ENCODE assay signal across 9 mouse cellular contexts in genomic region chr9:118479508-118480291, GRCm38 (mm10). TPM values are rescaled to one million over a fixed set of nuclear protein-coding genes. Genes with fewer than 3 reads are reported as not detected.
DNase-seq lines count a peak whose midpoint lies in the region; ATAC-seq and TF ChIP-seq lines count a peak whose summit lies in the region.
"Had no signal": no experiment of that assay in that cellular context is flagged by ENCODE, and none has a peak within 500 bp of the region (broad histone marks: within the 10 kb centered on the region; RNA-seq: fewer than 3 reads in every experiment).

No protein-coding gene starts in this region.

- H3K4me3 ChIP-seq in kidney, postnatal 0 days (replicated peaks; ENCODE audit: low read depth, low read length), result peak overlapping the region; percentile 40; the same call in 1 of the 2 replicates
- H3K4me3 ChIP-seq in forebrain, embryonic 11.5 days (ENCODE audit: low read depth, low read length), result peak overlapping the region; percentile 42
- peak overlapping the region; percentile 47 for H3K4me3 ChIP-seq in limb, embryonic 10.5 days
- 0 out of 2 replicates have a peak overlapping the region, but pooled peaks have one; percentile 36 for H3K4me3 ChIP-seq in neural tube, embryonic 13.5 days

- WGBS in kidney, postnatal 0 days, result 7% methylated on average over 23 of the region's 23 CpGs
- WGBS in forebrain, embryonic 11.5 days, result 3% methylated on average over 23 of the region's 23 CpGs
- 2% methylated on average over 23 of the region's 23 CpGs for WGBS in limb, embryonic 10.5 days
- WGBS in neural tube, embryonic 13.5 days, result 2% methylated on average over 23 of the region's 23 CpGs

- no peaks in the 10 kb centered on the region for H3K36me3 ChIP-seq in kidney, postnatal 0 days (ENCODE audit: insufficient read depth, low read length)
- H3K36me3 ChIP-seq in forebrain, embryonic 11.5 days (ENCODE audit: control insufficient read depth, insufficient read depth, low read length), result no peaks in the 10 kb centered on the region
- H3K36me3 ChIP-seq in limb, embryonic 10.5 days, result no peaks in the 10 kb centered on the region
- H3K36me3 ChIP-seq in neural tube, embryonic 13.5 days, result no peaks in the 10 kb centered on the region

- ATAC-seq in kidney, postnatal 0 days (replicated peaks; ENCODE audit: low FRiP score, low read depth), result no peak
- ATAC-seq in forebrain, embryonic 11.5 days (replicated peaks; ENCODE audit: low FRiP score), result no peak
- no peak for ATAC-seq in neural tube, embryonic 13.5 days (ENCODE audit: low read depth)

- peaks cover 3% of the 10 kb centered on the region; the same call in 1 of the 2 replicates for H3K4me1 ChIP-seq in kidney, postnatal 0 days (replicated peaks; ENCODE audit: insufficient read depth, low read length)
- peaks cover 18% of the 10 kb centered on the region; the same call in 1 of the 2 replicates for H3K4me1 ChIP-seq in forebrain, embryonic 11.5 days (replicated peaks; ENCODE audit: control insufficient read depth, insufficient read depth, low read length)
- H3K4me1 ChIP-seq in limb, embryonic 10.5 days, result peaks cover 34% of the 10 kb centered on the region
- peaks cover 32% of the 10 kb centered on the region for H3K4me1 ChIP-seq in neural tube, embryonic 13.5 days (replicated peaks)

- H3K27ac ChIP-seq in kidney, postnatal 0 days, result no peak overlapping the region
- H3K27ac ChIP-seq in forebrain, embryonic 11.5 days (ENCODE audit: low read depth, low read length), result no peak overlapping the region
- no peak overlapping the region for H3K27ac ChIP-seq in limb, embryonic 10.5 days
- no peak overlapping the region for H3K27ac ChIP-seq in neural tube, embryonic 13.5 days (replicated peaks)

- DNase-seq in kidney, postnatal 0 days (ENCODE audit: low spot score), result no peak
- DNase-seq in kidney, adult 9 months, result no peak
- DNase-seq in forebrain, embryonic 11.5 days (ENCODE audit: low spot score), result peak; percentile 47
- DNase-seq in limb, embryonic 10.5 days (ENCODE audit: low spot score), result peak; percentile 51
- DNase-seq in cerebellum, adult 9-10 months, result no peak
- no peak for DNase-seq in left cerebral cortex, adult 9 months (ENCODE audit: low spot score in 2 of 2)
- no peak for DNase-seq in cerebellum, adult 18-20 months
- DNase-seq: gastrocnemius, postnatal 25 days had no signal

- H3K9me3 ChIP-seq in kidney, postnatal 0 days (replicated peaks; ENCODE audit: low read length), result no peaks in the 10 kb centered on the region
- no peaks in the 10 kb centered on the region for H3K9me3 ChIP-seq in forebrain, embryonic 11.5 days (ENCODE audit: control insufficient read depth, low read length)
- H3K9me3 ChIP-seq in limb, embryonic 10.5 days (replicated peaks), result no peaks in the 10 kb centered on the region
- no peaks in the 10 kb centered on the region for H3K9me3 ChIP-seq in neural tube, embryonic 13.5 days

- H3K9ac ChIP-seq in kidney, postnatal 0 days (ENCODE audit: low read depth, low read length), result no peak overlapping the region
- H3K9ac ChIP-seq in forebrain, embryonic 11.5 days (ENCODE audit: low read length), result peak overlapping the region; percentile 56
- no peak overlapping the region for H3K9ac ChIP-seq in neural tube, embryonic 13.5 days

- TF ChIP-seq CTCF in kidney, postnatal 0 days (IDR thresholded peaks at IDR 0.05; ENCODE audit: low read depth), result no peak

- peaks cover 90% of the 10 kb centered on the region for H3K27me3 ChIP-seq in kidney, postnatal 0 days (ENCODE audit: insufficient read depth, low read length)
- peaks cover 80% of the 10 kb centered on the region for H3K27me3 ChIP-seq in forebrain, embryonic 11.5 days (ENCODE audit: control insufficient read depth, insufficient read depth, low read length)
- peaks cover 100% of the 10 kb centered on the region for H3K27me3 ChIP-seq in limb, embryonic 10.5 days (ENCODE audit: low read depth, poor library complexity, severe bottlenecking)
- peaks cover 100% of the 10 kb centered on the region for H3K27me3 ChIP-seq in neural tube, embryonic 13.5 days

- H3K4me2 ChIP-seq in kidney, postnatal 0 days (ENCODE audit: low read length), result peak overlapping the region; percentile 75
- H3K4me2 ChIP-seq in forebrain, embryonic 11.5 days (ENCODE audit: low read depth, low read length, severe bottlenecking), result peak overlapping the region; percentile 55; the same call in 1 of the 2 replicates
- peak overlapping the region; percentile 53; the same call in 1 of the 2 replicates for H3K4me2 ChIP-seq in neural tube, embryonic 13.5 days

RNA-seq across cellular contexts. Expression of gene Eomes, which starts 1.7 kb away (rescaled TPM):
- polyA plus RNA-seq in kidney, postnatal 0 days (2015; fragmentation: Nextera tagmentation; extraction: Ambion mirVana), result 0.08 TPM in 1 of 2 replicates, not detected in the other
- polyA plus RNA-seq in forebrain, embryonic 11.5 days (2014; fragmentation: Nextera tagmentation; extraction: Ambion mirVana), result 22.9 and 25.8 TPM in 2 replicates
- polyA plus RNA-seq in limb, embryonic 10.5 days (2016; fragmentation: Nextera tagmentation; extraction: Ambion mirVana), result 0.05 TPM in 1 of 2 replicates, not detected in the other
- polyA plus RNA-seq in neural tube, embryonic 13.5 days (2015; fragmentation: Nextera tagmentation; extraction: Ambion mirVana), result 0.08 and 0.17 TPM in 2 replicates

RNA-seq across cellular contexts. Expression of gene Golga4, which starts 26.4 kb away (rescaled TPM):
- polyA plus RNA-seq in kidney, postnatal 0 days (2015; fragmentation: Nextera tagmentation; extraction: Ambion mirVana), result 38.9 and 46.5 TPM in 2 replicates
- polyA plus RNA-seq in forebrain, embryonic 11.5 days (2014; fragmentation: Nextera tagmentation; extraction: Ambion mirVana), result 60.8 and 66.8 TPM in 2 replicates
- 36.8 and 49.6 TPM in 2 replicates for polyA plus RNA-seq in limb, embryonic 10.5 days (2016; fragmentation: Nextera tagmentation; extraction: Ambion mirVana)
- 49.3 TPM in 2 replicates for polyA plus RNA-seq in neural tube, embryonic 13.5 days (2015; fragmentation: Nextera tagmentation; extraction: Ambion mirVana)

Comparison
In these comparisons a context has a peak if more than half of its experiments do, and no peak if none do; other contexts are left out.
1. DNase-seq: peak in forebrain, embryonic 11.5 days (single experiment) and limb, embryonic 10.5 days (single experiment); none in kidney, postnatal 0 days (single experiment), kidney, adult 9 months (single experiment), cerebellum, adult 9-10 months (single experiment), left cerebral cortex, adult 9 months (0 of 2) and cerebellum, adult 18-20 months (0 of 2).
2. RNA of gene Eomes, which starts 1.7 kb away (polyA plus RNA-seq): 22.9 to 25.8 TPM in forebrain, embryonic 11.5 days; 0.08 to 0.17 TPM in neural tube, embryonic 13.5 days, 0.05 TPM in limb, embryonic 10.5 days and 0.08 TPM in kidney, postnatal 0 days; every median in the first group is over 10 times any median in the second.
3. Peak in every context shown above with its lines, with median percentiles within 50 percentile points of each other: H3K4me2 ChIP-seq and H3K4me3 ChIP-seq.